Mouse (Mus musculus) MEL (cell line): ENCODE results near the gene Jarid2. TPM values are rescaled to one million over a fixed set of nuclear protein-coding genes. Genes with fewer than 3 reads are reported as not detected.
A peak's percentile ranks its signal among the peaks of the same experiment; 100 is the strongest.

Experiments used
- DNase-seq: peaks from one replicate; pipeline ENCODE4 v3.0.0; 2011; ENCODE audit warnings: low read depth, low spot score
- H3K27ac ChIP-seq: 2 replicates; pipeline ENCODE4 v1.5.1; 2012; ENCODE audit warnings: low read depth, mild to moderate bottlenecking, control low read depth, low read length, moderate library complexity; ENCODE audit not compliant: control insufficient read depth
- H3K27me3 ChIP-seq, 2 experiments: fragments of 150-350 bp in 1 of 2; sonication (generic) in 1 of 2; 2 replicates each; pipeline ENCODE4 v1.6.1; 2012; ENCODE audit warnings: low read length in 2 of 2, mild to moderate bottlenecking in 2 of 2, improper control_type of control experiment in 1 of 2, moderate library complexity in 1 of 2; ENCODE audit not compliant: insufficient read depth in 2 of 2, control insufficient read depth in 1 of 2
- H3K36me3 ChIP-seq, 2 experiments: 2 replicates each; pipeline ENCODE4 v1.6.1; 2012 to 2014; ENCODE audit warnings: low read length in 2 of 2, improper control_type of control experiment in 1 of 2, inconsistent platforms in 1 of 2, mild to moderate bottlenecking in 1 of 2; ENCODE audit not compliant: insufficient read depth in 2 of 2, control insufficient read depth in 1 of 2
- H3K4me1 ChIP-seq, 2 experiments: fragments of 150-350 bp in 1 of 2; sonication (generic) in 1 of 2; 2 replicates each; pipeline ENCODE4 v1.6.1; 2012; ENCODE audit warnings: low read length in 2 of 2, improper control_type of control experiment in 1 of 2, mild to moderate bottlenecking in 1 of 2; ENCODE audit not compliant: insufficient read depth in 2 of 2, control insufficient read depth in 1 of 2
- H3K4me3 ChIP-seq, 2 experiments: fragments of 150-350 bp in 1 of 2; sonication (generic) in 1 of 2; 2 replicates each; pipeline ENCODE4 v1.5.1; 2012; ENCODE audit warnings: low read depth in 2 of 2, low read length in 2 of 2, mild to moderate bottlenecking in 2 of 2, moderate library complexity in 2 of 2, control low read depth in 1 of 2, improper control_type of control experiment in 1 of 2; ENCODE audit not compliant: control insufficient read depth in 1 of 2, insufficient read depth in 1 of 2
- H3K79me2 ChIP-seq: 2 replicates; pipeline ENCODE4 v1.6.1; 2012; ENCODE audit warnings: mild to moderate bottlenecking, low read length, moderate library complexity; ENCODE audit not compliant: control insufficient read depth, poor library complexity, insufficient read depth
- H3K9ac ChIP-seq: 2 replicates; pipeline ENCODE4 v1.6.1; 2012; ENCODE audit warnings: low read depth, mild to moderate bottlenecking, control low read depth, low read length, moderate library complexity; ENCODE audit not compliant: control insufficient read depth, poor library complexity, severe bottlenecking
- H3K9me3 ChIP-seq: fragments of 150-350 bp; sonication (generic); replicated peaks from 2 replicates; pipeline ENCODE4 v1.6.1; 2012; ENCODE audit warnings: mild to moderate bottlenecking, low read length, improper control_type of control experiment, moderate library complexity; ENCODE audit not compliant: insufficient read depth
- CTCF ChIP-seq, 3 experiments: IDR thresholded peaks in 2 of 3; conservative IDR thresholded peaks in 1 of 3; 2 replicates each; pipeline ENCODE4 v1.5.1; 2011 to 2012; ENCODE audit warnings: low read length in 3 of 3, low read depth in 2 of 3, mild to moderate bottlenecking in 2 of 3, improper control_type of control experiment in 1 of 3, inconsistent platforms in 1 of 3, mixed read lengths in 1 of 3, moderate library complexity in 1 of 3; ENCODE audit not compliant: control insufficient read depth in 1 of 3, insufficient read depth in 1 of 3, poor library complexity in 1 of 3, severe bottlenecking in 1 of 3
- EP300 ChIP-seq, 2 experiments: IDR thresholded peaks; 2 replicates each; pipeline ENCODE4 v1.6.1; 2011; ENCODE audit warnings: improper control_type of control experiment in 2 of 2, low read length in 2 of 2, low read depth in 1 of 2, mild to moderate bottlenecking in 1 of 2
- HCFC1 ChIP-seq: IDR thresholded peaks from 2 replicates; pipeline ENCODE4 v1.6.1; 2012; ENCODE audit warnings: low read depth, mild to moderate bottlenecking, inconsistent platforms, low read length, improper control_type of control experiment, moderate library complexity
- JUND ChIP-seq: IDR thresholded peaks from 2 replicates; pipeline ENCODE4 v1.6.1; 2011; ENCODE audit warnings: low read depth, mild to moderate bottlenecking, improper control_type of control experiment, low read length
- KAT2A ChIP-seq: conservative IDR thresholded peaks from 2 replicates; pipeline ENCODE4 v1.6.1; 2012; ENCODE audit warnings: low read depth, low read length, improper control_type of control experiment, inconsistent platforms
- MAFK ChIP-seq: IDR thresholded peaks from 2 replicates; pipeline ENCODE4 v1.6.1; 2011; ENCODE audit warnings: low read depth, mild to moderate bottlenecking, low read length, improper control_type of control experiment, borderline replicate concordance
- MAX ChIP-seq: IDR thresholded peaks from 2 replicates; pipeline ENCODE4 v1.6.1; 2011; ENCODE audit warnings: low read length, improper control_type of control experiment
- MAZ ChIP-seq: IDR thresholded peaks from 2 replicates; pipeline ENCODE4 v1.6.1; 2012; ENCODE audit warnings: low read depth, mild to moderate bottlenecking, inconsistent platforms, low read length, improper control_type of control experiment
- MEF2A ChIP-seq: IDR thresholded peaks from 2 replicates; pipeline ENCODE4 v1.6.1; 2014; ENCODE audit warnings: low read depth, mild to moderate bottlenecking, inconsistent platforms, low read length, improper control_type of control experiment; ENCODE audit not compliant: poor library complexity, insufficient replicate concordance, severe bottlenecking; ENCODE audit errors: extremely low read depth
- NELFE ChIP-seq: IDR thresholded peaks from 2 replicates; pipeline ENCODE4 v1.6.1; 2011; ENCODE audit warnings: low read depth, low read length, improper control_type of control experiment
- NRF1 ChIP-seq: IDR thresholded peaks from 2 replicates; pipeline ENCODE4 v1.6.1; 2014; ENCODE audit warnings: low read depth, mild to moderate bottlenecking, inconsistent platforms, low read length, improper control_type of control experiment, moderate library complexity; ENCODE audit not compliant: poor library complexity, insufficient read depth, severe bottlenecking
- POLR2AphosphoS2 ChIP-seq: IDR thresholded peaks from 2 replicates; pipeline ENCODE4 v1.6.1; 2011; ENCODE audit warnings: low read length, improper control_type of control experiment
- POLR2AphosphoS5 ChIP-seq: IDR thresholded peaks from 2 replicates; pipeline ENCODE4 v1.6.1; 2012; ENCODE audit warnings: low read depth, borderline replicate concordance, mild to moderate bottlenecking, inconsistent platforms, low read length, moderate library complexity, mixed read lengths
- RAD21 ChIP-seq: IDR thresholded peaks from 2 replicates; pipeline ENCODE4 v1.6.1; 2011; ENCODE audit warnings: mild to moderate bottlenecking, low read depth, low read length, improper control_type of control experiment
- RCOR1 ChIP-seq: IDR thresholded peaks from 2 replicates; pipeline ENCODE4 v1.6.1; 2012; ENCODE audit warnings: low read depth, mild to moderate bottlenecking, inconsistent platforms, low read length, improper control_type of control experiment
- SIN3A ChIP-seq: IDR thresholded peaks from 2 replicates; pipeline ENCODE4 v1.6.1; 2012; ENCODE audit warnings: low read length, improper control_type of control experiment, inconsistent platforms
- SMC3 ChIP-seq: IDR thresholded peaks from 2 replicates; pipeline ENCODE4 v1.6.1; 2011; ENCODE audit warnings: low read depth, low read length, improper control_type of control experiment
- TAL1 ChIP-seq: IDR thresholded peaks from 2 replicates; pipeline ENCODE4 v1.6.1; 2012; ENCODE audit warnings: mild to moderate bottlenecking, inconsistent platforms, low read length, moderate library complexity, mixed read lengths
- TCF12 ChIP-seq: IDR thresholded peaks from 2 replicates; pipeline ENCODE4 v1.6.1; 2014; ENCODE audit warnings: low read depth, mild to moderate bottlenecking, inconsistent platforms, low read length, improper control_type of control experiment, moderate library complexity
- ZC3H11A ChIP-seq: IDR thresholded peaks from 2 replicates; pipeline ENCODE4 v1.6.1; 2012; ENCODE audit warnings: low read depth, mild to moderate bottlenecking, inconsistent platforms, low read length, improper control_type of control experiment
- ZKSCAN1 ChIP-seq: IDR thresholded peaks from 2 replicates; pipeline ENCODE4 v1.6.1; 2012; ENCODE audit warnings: low read depth, mild to moderate bottlenecking, inconsistent platforms, low read length, improper control_type of control experiment, moderate library complexity
- ZMIZ1 ChIP-seq: IDR thresholded peaks from 2 replicates; pipeline ENCODE4 v1.6.1; 2012; ENCODE audit warnings: low read depth, mild to moderate bottlenecking, inconsistent platforms, low read length, improper control_type of control experiment, moderate library complexity
- ZNF384 ChIP-seq: IDR thresholded peaks from 2 replicates; pipeline ENCODE4 v1.6.1; 2012; ENCODE audit warnings: low read depth, mild to moderate bottlenecking, inconsistent platforms, low read length, improper control_type of control experiment
- polyA plus RNA-seq, 2 experiments: library from polyadenylated mRNA; stranded (reverse) in 1 of 2; unstranded in 1 of 2; fragments of >175 nt in 1 of 2; fragments of >200 nt in 1 of 2; gene quantifications; 2 replicates each; pipeline versions ENCODE4 v1.2.1 to v1.2.4; 2012; ENCODE audit warnings: low replicate concordance in 2 of 2, low read depth in 1 of 2; ENCODE audit not compliant: insufficient read length in 2 of 2, insufficient read depth in 1 of 2, missing spikeins in 1 of 2
- total RNA-seq: library from RNA; depleted of rRNA; stranded (reverse); fragments of 300-350 nt; gene quantifications from 2 replicates; pipeline ENCODE4 v1.2.3, GENCODE M21; 2012

The Jarid2 gene
- total and polyA plus RNA-seq, 3 experiments: 5.4 to 76.5 (median 21.2) TPM

- H3K4me1 ChIP-seq: no peaks in the 10 kb centered on the region
- TF ChIP-seq TCF12 (no peak), NRF1 (no peak), SMC3 (peak; percentile 24; the same call in 1 of the 2 replicates), JUND (peak; percentile 40; the same call in 1 of the 2 replicates), MEF2A (no peak), ZC3H11A (0 out of 2 replicates have a peak, but pooled peaks have one; percentile 20), RAD21 (peak; percentile 37), CTCF (IDR thresholded peaks at IDR 0.05 in 2 of 3, conservative IDR thresholded peaks at IDR 0.05 in 1 of 3; ENCODE audit: control insufficient read depth in 1 of 3, insufficient read depth in 1 of 3, low read depth in 2 of 3, low read length in 3 of 3, poor library complexity in 1 of 3, severe bottlenecking in 1 of 3) (peak; percentile 13 to 49 (median 36); a peak in 5 of 6 replicates), NELFE (no peak)
- TF ChIP-seq, all 39 proteins: peak for 5
- Histone ChIP-seq H3K36me3 (peaks cover 0 to 2% of the 10 kb centered on the region in 2 experiments; a peak in 2 of 4 replicates), H3K79me2 (peaks cover 4% of the 10 kb centered on the region; the same call in 1 of the 2 replicates), H3K9me3 (no peaks in the 10 kb centered on the region), H3K9ac (no peak overlapping the region), H3K4me3 (no peak overlapping the region), H3K27ac (no peak overlapping the region), H3K27me3 (no peaks in the 10 kb centered on the region)
- DNase-seq: peak; percentile 23
Observed at GRCm38 (mm10) chr13:44758750-44759149, 29.5 kb downstream of the Jarid2 start.

GRCm38 (mm10) chr13:44760761-44761160 lies 31.5 kb downstream of the Jarid2 start:
- no peak for DNase-seq
- no peaks in the 10 kb centered on the region for H3K4me1 ChIP-seq
- no peak overlapping the region for H3K9ac ChIP-seq
- no peak overlapping the region for H3K4me3 ChIP-seq
- no peaks in the 10 kb centered on the region for H3K27me3 ChIP-seq
- peaks cover 1% of the 10 kb centered on the region; the same call in 1 of the 2 replicates for H3K79me2 ChIP-seq
- no peak overlapping the region for H3K27ac ChIP-seq
- TF ChIP-seq ZKSCAN1 (no peak), TAL1 (no peak), HCFC1 (no peak), ZMIZ1 (no peak), CTCF (IDR thresholded peaks at IDR 0.05 in 2 of 3, conservative IDR thresholded peaks at IDR 0.05 in 1 of 3; ENCODE audit: control insufficient read depth in 1 of 3, insufficient read depth in 1 of 3, low read depth in 2 of 3, low read length in 3 of 3, poor library complexity in 1 of 3, severe bottlenecking in 1 of 3) (no peak), MAZ (no peak), EP300 (IDR thresholded peaks at IDR 0.05; ENCODE audit: low read depth in 1 of 2, low read length in 2 of 2) (no peak), POLR2AphosphoS2 (no peak), ZNF384 (no peak), RCOR1 (no peak), SIN3A (no peak), MAX (no peak), MAFK (no peak), POLR2AphosphoS5 (no peak), KAT2A (no peak), JUND (no peak)
- H3K9me3 ChIP-seq: no peaks in the 10 kb centered on the region
- peaks cover 0 to 2% of the 10 kb centered on the region in 2 experiments; a peak in 2 of 4 replicates for H3K36me3 ChIP-seq
